Mouse (Mus musculus): ENCODE data around the gene Slc38a11.
A peak's percentile ranks its signal among the peaks of the same experiment; 100 is the strongest.

Slc38a11 gene

GRCm38 (mm10) chr2:65363828-65364497, at the start of gene Slc38a11:
TSS of gene Slc38a11 (minus strand) at chr2:65364034.
- no peak for DNase-seq

- DNase-seq = no peak
Observed at GRCm38 (mm10) chr2:65407110-65407509, 43.3 kb upstream of the Slc38a11 start.

- no peak for DNase-seq
Observed at GRCm38 (mm10) chr2:65405407-65405806, 41.6 kb upstream of the Slc38a11 start.

GRCm38 (mm10) chr2:65402001-65402400, 38.2 kb upstream of the Slc38a11 start:
- no peak for DNase-seq

GRCm38 (mm10) chr2:65399938-65400337, 36.1 kb upstream of the Slc38a11 start:
- DNase-seq = no peak

GRCm38 (mm10) chr2:65396128-65396527, 32.3 kb upstream of the Slc38a11 start:
- DNase-seq = no peak

GRCm38 (mm10) chr2:65393061-65393460, 29.2 kb upstream of the Slc38a11 start:
- no peak for DNase-seq

GRCm38 (mm10) chr2:65391322-65391721, 27.5 kb upstream of the Slc38a11 start:
- no peak for DNase-seq

- no peak for DNase-seq
Observed at GRCm38 (mm10) chr2:65384815-65385214, 21.0 kb upstream of the Slc38a11 start.

GRCm38 (mm10) chr2:65382485-65382884, 18.7 kb upstream of the Slc38a11 start:
- DNase-seq = peak in 1 of 2 experiments; percentile 5

- no peak for DNase-seq
Observed at GRCm38 (mm10) chr2:65378425-65378824, 14.6 kb upstream of the Slc38a11 start.

- DNase-seq = no peak
Observed at GRCm38 (mm10) chr2:65374410-65374809, 10.6 kb upstream of the Slc38a11 start.

GRCm38 (mm10) chr2:65373076-65373475, 9.2 kb upstream of the Slc38a11 start:
- no peak for DNase-seq

- no peak for DNase-seq
Observed at GRCm38 (mm10) chr2:65360736-65361475, 2.9 kb downstream of the Slc38a11 start.

GRCm38 (mm10) chr2:65347367-65347766, 16.5 kb downstream of the Slc38a11 start:
- no peak for DNase-seq

GRCm38 (mm10) chr2:65346915-65347314, 16.9 kb downstream of the Slc38a11 start:
- no peak for DNase-seq

- no peak for DNase-seq
Observed at GRCm38 (mm10) chr2:65346037-65346436, 17.8 kb downstream of the Slc38a11 start.

- peak in 1 of 2 experiments; percentile 17 for DNase-seq
Observed at GRCm38 (mm10) chr2:65342057-65342456, 21.8 kb downstream of the Slc38a11 start.

GRCm38 (mm10) chr2:65340839-65341238, 23.0 kb downstream of the Slc38a11 start:
- DNase-seq = no peak

GRCm38 (mm10) chr2:65337378-65338140, 26.3 kb downstream of the Slc38a11 start:
- DNase-seq = peak; percentile 14 to 36

- DNase-seq = no peak
Observed at GRCm38 (mm10) chr2:65336608-65337007, 27.2 kb downstream of the Slc38a11 start.

GRCm38 (mm10) chr2:65334091-65334490, 29.7 kb downstream of the Slc38a11 start:
- no peak for DNase-seq

- peak; percentile 39 to 65 for DNase-seq
Observed at GRCm38 (mm10) chr2:65331321-65331720, 32.5 kb downstream of the Slc38a11 start.
